Mouse (Mus musculus) olfactory bulb, adult 2 months (tissue): ENCODE measurements around the gene Fads2.

Experiments used
- CTCF ChIP-seq: fragments of 200-500 bp; IDR thresholded peaks from 2 replicates; pipeline ENCODE4 v1.5.1; 2012; ENCODE audit warnings: low read depth, mild to moderate bottlenecking, low read length, moderate library complexity; ENCODE audit not compliant: insufficient read depth
- POLR2A ChIP-seq: fragments of 200-500 bp; IDR thresholded peaks from 2 replicates; pipeline ENCODE4 v1.6.1; 2012; ENCODE audit warnings: mild to moderate bottlenecking, low read depth, low read length, moderate library complexity; ENCODE audit not compliant: insufficient read depth

DNA sequence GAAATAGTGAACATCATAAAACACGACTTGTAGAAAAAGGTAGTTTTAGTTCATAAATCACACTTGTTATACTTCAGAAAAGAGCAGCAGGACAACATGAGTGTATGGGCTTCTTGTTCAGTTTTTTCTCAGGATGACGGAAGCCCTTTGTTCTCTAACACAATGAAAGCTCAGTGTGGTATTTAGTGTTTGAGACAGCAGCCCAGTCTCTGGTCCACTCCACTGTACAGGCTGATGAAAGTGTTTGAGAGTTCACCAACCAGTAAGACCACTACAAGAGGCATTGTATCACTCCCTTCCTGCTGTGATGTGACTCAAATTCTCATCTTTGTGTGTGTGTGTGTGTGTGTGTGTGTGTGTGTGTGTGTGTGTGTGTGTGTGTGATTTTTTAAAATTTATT lies 42.1 kb upstream of the Fads2 start:
- TF ChIP-seq POLR2A (no peak), CTCF (no peak)
